22 mouse cellular contexts compared by ENCODE assay signal in genomic region chr8:117307221-117307620, GRCm38 (mm10).
"Had no signal": no experiment of that assay in that cellular context is flagged by ENCODE, and none has a peak within 500 bp of the region (broad histone marks: within the 10 kb centered on the region; RNA-seq: fewer than 3 reads in every experiment).

No protein-coding gene starts in this region.

- ATAC-seq: intestine, postnatal 0 days; midbrain, embryonic 13.5 days; midbrain, embryonic 16.5 days had no signal

- H3K9ac ChIP-seq: liver, embryonic 14.5 days; lung, embryonic 15.5 days; midbrain, embryonic 13.5 days; neural tube, embryonic 13.5 days; stomach, embryonic 15.5 days had no signal

- H3K4me2 ChIP-seq: liver, embryonic 11.5 days; lung, embryonic 15.5 days; midbrain, embryonic 13.5 days; neural tube, embryonic 13.5 days; stomach, embryonic 15.5 days had no signal

- H3K27me3 ChIP-seq: lung, embryonic 15.5 days; megakaryocyte, embryonic 14.5 days; midbrain, embryonic 13.5 days; neural tube, embryonic 13.5 days; stomach, embryonic 15.5 days had no signal

- H3K9me3 ChIP-seq: lung, embryonic 15.5 days; megakaryocyte, embryonic 14.5 days; midbrain, embryonic 10.5 days; midbrain, embryonic 13.5 days; neural tube, embryonic 13.5 days; stomach, embryonic 15.5 days had no signal

- DNase-seq: kidney, adult 9 months; kidney, postnatal 36 days; layer of hippocampus, adult 9-11 months; lung, adult 18-20 months; lung, postnatal 10 days; lung, postnatal 36 days; retina, postnatal 1 day; right cerebral cortex, postnatal 25 days; spleen, adult 18-20 months had no signal

- H3K36me3 ChIP-seq: lung, embryonic 15.5 days; stomach, embryonic 15.5 days had no signal

- H3K27ac ChIP-seq: layer of hippocampus, adult 2 months; left cerebral cortex, adult 2 months; liver, embryonic 14.5 days; midbrain, embryonic 10.5 days; midbrain, embryonic 13.5 days; neural tube, embryonic 13.5 days had no signal

- H3K4me3 ChIP-seq: layer of hippocampus, adult 2 months; left cerebral cortex, adult 2 months; lung, embryonic 15.5 days; megakaryocyte, embryonic 14.5 days; midbrain, embryonic 10.5 days; midbrain, embryonic 13.5 days; myocyte; neural tube, embryonic 13.5 days; stomach, embryonic 15.5 days had no signal
